Mouse (Mus musculus) NIH3T3 (cell line): ENCODE measurements at regions not wholly inside any gene's neighbourhood (a gene's known extent, or its start where the extent isn't known, plus 50 kb on each side); places are given as distances from the start of the nearest gene placed in this dataset.

ENCODE experiments used
- DNase-seq: peaks from one replicate; pipeline ENCODE4 v3.0.0-alpha.2; 2012; ENCODE audit warnings: low read depth

DNA sequence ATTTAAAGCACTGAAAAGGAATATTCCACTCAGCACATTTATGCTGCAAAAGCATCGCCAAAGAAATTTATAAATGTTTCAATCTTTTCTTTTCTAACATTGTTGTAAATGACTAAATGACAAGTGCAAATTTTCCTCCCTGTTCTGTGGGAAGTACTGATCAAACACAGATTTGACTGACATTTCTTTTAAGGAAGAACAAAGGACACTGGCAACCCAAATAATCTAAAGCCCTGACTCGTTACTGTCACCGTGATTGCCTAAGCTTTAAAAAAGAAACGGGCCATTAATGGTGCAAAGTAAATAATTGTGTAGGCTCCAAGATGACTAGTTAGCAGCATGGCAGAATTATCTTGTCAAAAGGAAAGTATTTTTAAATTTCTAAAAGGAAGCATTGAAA is 587.4 kb downstream of the Otol1 start:
- no peak for DNase-seq
